ENCODE assay signal across 8 mouse cellular contexts in genomic region chr4:57142374-57143025, GRCm38 (mm10). TPM values are rescaled to one million over a fixed set of nuclear protein-coding genes. Genes with fewer than 3 reads are reported as not detected.
A peak's percentile ranks its signal among the peaks of the same experiment; 100 is the strongest.
DNase-seq lines count a peak whose midpoint lies in the region; ATAC-seq lines count a peak whose summit lies in the region.

No protein-coding gene starts in this region.

- H3K27ac ChIP-seq in lung, embryonic 15.5 days: no peak overlapping the region
- no peak overlapping the region for H3K27ac ChIP-seq in forebrain, embryonic 13.5 days
- peak overlapping the region; percentile 88 for H3K27ac ChIP-seq in limb, embryonic 10.5 days
- no peak overlapping the region for H3K27ac ChIP-seq in neural tube, embryonic 12.5 days

- ATAC-seq in lung, embryonic 15.5 days (ENCODE audit: borderline replicate concordance, extremely low read depth, low FRiP score, low TSS enrichment): peak; percentile 37
- ATAC-seq in forebrain, embryonic 13.5 days: peak; percentile 39
- ATAC-seq in neural tube, embryonic 12.5 days (ENCODE audit: low FRiP score, low read depth): peak; percentile 34

- H3K9ac ChIP-seq in lung, embryonic 15.5 days: peak overlapping the region; percentile 51
- H3K9ac ChIP-seq in forebrain, embryonic 13.5 days: peak overlapping the region; percentile 70
- peak overlapping the region; percentile 61 for H3K9ac ChIP-seq in neural tube, embryonic 12.5 days

- no peaks in the 10 kb centered on the region for H3K9me3 ChIP-seq in lung, embryonic 15.5 days
- no peaks in the 10 kb centered on the region for H3K9me3 ChIP-seq in forebrain, embryonic 13.5 days (replicated peaks)
- no peaks in the 10 kb centered on the region for H3K9me3 ChIP-seq in limb, embryonic 10.5 days (replicated peaks)
- H3K9me3 ChIP-seq in neural tube, embryonic 12.5 days: no peaks in the 10 kb centered on the region

- H3K4me1 ChIP-seq in lung, embryonic 15.5 days: peaks cover 28% of the 10 kb centered on the region
- peaks cover 17% of the 10 kb centered on the region for H3K4me1 ChIP-seq in forebrain, embryonic 13.5 days
- H3K4me1 ChIP-seq in limb, embryonic 10.5 days: peaks cover 40% of the 10 kb centered on the region
- peaks cover 19% of the 10 kb centered on the region for H3K4me1 ChIP-seq in neural tube, embryonic 12.5 days

- peak overlapping the region; percentile 98 for H3K4me2 ChIP-seq in lung, embryonic 15.5 days
- peak overlapping the region; percentile 89 for H3K4me2 ChIP-seq in forebrain, embryonic 13.5 days
- H3K4me2 ChIP-seq in neural tube, embryonic 12.5 days (replicated peaks): peak overlapping the region; percentile 82

- peaks cover 70% of the 10 kb centered on the region for H3K27me3 ChIP-seq in lung, embryonic 15.5 days
- peaks cover 52% of the 10 kb centered on the region for H3K27me3 ChIP-seq in forebrain, embryonic 13.5 days
- peaks cover 53% of the 10 kb centered on the region for H3K27me3 ChIP-seq in limb, embryonic 10.5 days (ENCODE audit: low read depth, poor library complexity, severe bottlenecking)
- H3K27me3 ChIP-seq in neural tube, embryonic 12.5 days (replicated peaks): peaks cover 26% of the 10 kb centered on the region

- 2% methylated on average over 38 of the region's 43 CpGs for WGBS in lung, embryonic 15.5 days
- under 1% methylated on average over 39 of the region's 43 CpGs for WGBS in forebrain, embryonic 13.5 days
- 3% methylated on average over 43 of the region's 43 CpGs for WGBS in limb, embryonic 10.5 days
- WGBS in neural tube, embryonic 12.5 days: 2% methylated on average over 37 of the region's 43 CpGs

- H3K36me3 ChIP-seq in lung, embryonic 15.5 days: no peaks in the 10 kb centered on the region
- no peaks in the 10 kb centered on the region for H3K36me3 ChIP-seq in forebrain, embryonic 13.5 days (ENCODE audit: poor library complexity, severe bottlenecking)
- no peaks in the 10 kb centered on the region for H3K36me3 ChIP-seq in limb, embryonic 10.5 days
- H3K36me3 ChIP-seq in neural tube, embryonic 12.5 days: no peaks in the 10 kb centered on the region

- H3K4me3 ChIP-seq in lung, embryonic 15.5 days: peak overlapping the region; percentile 72
- H3K4me3 ChIP-seq in forebrain, embryonic 13.5 days: peak overlapping the region; percentile 63
- H3K4me3 ChIP-seq in limb, embryonic 10.5 days: peak overlapping the region; percentile 76
- peak overlapping the region; percentile 73 for H3K4me3 ChIP-seq in neural tube, embryonic 12.5 days

- DNase-seq in adrenal gland, adult 2 months: peak; percentile 35
- DNase-seq in adrenal gland, postnatal 25 days: no peak
- DNase-seq in lung, postnatal 36 days: no peak
- peak; percentile 53 for DNase-seq in limb, embryonic 10.5 days (ENCODE audit: low spot score)
- no peak for DNase-seq in MN1 (ENCODE audit: low spot score)

RNA-seq across cellular contexts. Expression of gene Epb41l4b, which starts 0.7 kb away (rescaled TPM):
- 1 to 10 TPM; 2.2 to 3.8 TPM for total RNA-seq in adrenal gland, adult 2 months (2021)
- polyA plus RNA-seq in adrenal gland, adult 2 months (2012; rRNA removed): 0.42 and 0.74 TPM in 2 replicates
- 1.4 and 2.3 TPM in 2 replicates for total RNA-seq in adrenal gland, postnatal 25 days (2021)
- 1.1 and 1.4 TPM in 2 replicates for polyA plus RNA-seq in lung, embryonic 15.5 days (2015; fragmentation: Nextera tagmentation; extraction: Ambion mirVana)
- polyA plus RNA-seq in forebrain, embryonic 13.5 days (2015; fragmentation: Nextera tagmentation; extraction: Ambion mirVana): 0.56 and 0.67 TPM in 2 replicates
- 1.1 and 1.6 TPM in 2 replicates for polyA plus RNA-seq in limb, embryonic 10.5 days (2016; fragmentation: Nextera tagmentation; extraction: Ambion mirVana)
- 1.7 and 1.9 TPM in 2 replicates for polyA plus RNA-seq in neural tube, embryonic 12.5 days (2016; fragmentation: Nextera tagmentation; extraction: Ambion mirVana)

Comparison
In these comparisons a context has a peak if more than half of its experiments do, and no peak if none do; other contexts are left out.
1. DNase-seq: peak in adrenal gland, adult 2 months (single experiment) and limb, embryonic 10.5 days (single experiment); none in adrenal gland, postnatal 25 days (single experiment), lung, postnatal 36 days (single experiment) and MN1 (single experiment).
2. Peak in every context shown above with its lines, with median percentiles within 50 percentile points of each other: ATAC-seq, H3K4me2 ChIP-seq, H3K4me3 ChIP-seq and H3K9ac ChIP-seq.